Mouse (Mus musculus) left cerebral cortex, adult 18-20 months (tissue): Measurements from ENCODE around the gene Sestd1. TPM values are rescaled to one million over a fixed set of nuclear protein-coding genes. Genes with fewer than 3 reads are reported as not detected.

Source experiments
- DNase-seq, 2 experiments: peaks; one replicate each; pipeline ENCODE4 v3.0.0; 2021 to 2022; ENCODE audit warnings: low spot score in 2 of 2, mixed read lengths in 1 of 2
- long read RNA-seq, 2 experiments: library from polyadenylated mRNA; stranded (forward); transcript quantifications; one replicate each; pipeline ENCODE4 v2.0.0; 2021
- total RNA-seq, 2 experiments: library from RNA; stranded (reverse); gene quantifications; 2 replicates each; pipeline ENCODE4 v1.2.3; 2021

Gene Sestd1
- total RNA-seq, result 10 to 100 TPM; 48.2 to 54.6 TPM
- long read RNA-seq, experiment 1, transcript Sestd1-201 (18 exons, 2,720 nt), result major isoform, 19 of 36 reads
- long read RNA-seq, experiment 1, partial matches to known transcripts, result 2 of 36 reads
- long read RNA-seq, experiment 1, other reads (novel, unspliced or antisense), result 15 of 36 reads
- long read RNA-seq, experiment 2, transcript Sestd1-201 (18 exons, 2,720 nt), result major isoform, 17 of 30 reads
- long read RNA-seq, experiment 2, partial matches to known transcripts, result 2 of 30 reads
- long read RNA-seq, experiment 2, other reads (novel, unspliced or antisense), result 11 of 30 reads

DNA sequence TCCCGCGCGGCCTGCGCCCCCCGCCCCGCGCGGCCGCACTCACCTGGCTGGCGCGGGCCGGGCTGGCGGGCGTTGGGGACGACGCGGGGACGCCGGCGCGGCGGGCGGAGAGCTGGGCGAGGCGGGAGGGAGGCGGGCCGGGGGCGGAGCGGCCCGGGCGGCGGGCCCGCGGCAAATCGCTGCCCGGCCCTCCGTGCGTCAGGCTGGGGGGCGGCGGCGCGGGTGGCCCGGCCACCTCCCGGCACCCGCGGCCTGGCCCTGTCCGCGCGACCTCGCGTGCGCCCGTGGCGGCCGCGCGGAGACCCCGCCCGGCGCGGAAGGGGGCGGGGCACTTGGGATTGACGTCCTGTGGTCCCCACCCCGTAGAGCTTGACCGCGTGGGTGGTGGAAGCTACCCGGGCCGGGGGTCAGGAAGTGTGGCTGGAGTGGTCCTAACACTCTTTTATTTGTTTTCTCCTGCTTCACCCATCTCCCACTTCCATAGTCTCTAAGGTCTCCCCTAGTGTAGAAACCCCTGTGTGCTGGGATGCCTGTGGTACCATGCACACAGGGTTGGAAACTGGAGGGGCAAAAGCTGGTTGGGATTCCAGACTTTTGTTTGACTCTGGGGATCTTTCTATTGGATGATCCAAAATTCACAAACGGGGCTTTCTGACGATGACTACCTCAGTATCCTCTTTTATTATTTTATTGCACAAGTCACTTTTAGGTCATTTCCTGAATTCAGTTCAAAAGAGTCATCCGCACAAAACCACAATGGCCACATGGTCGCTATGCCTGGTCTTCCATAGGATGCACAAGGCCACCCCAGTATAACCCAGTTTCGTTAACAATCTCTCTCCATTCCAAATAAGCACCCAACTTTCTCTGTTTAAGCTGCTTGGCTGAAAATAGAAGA, at the start of gene Sestd1:
Sestd1 (minus strand) TSS at position 81 of the 898 bp plus-strand sequence.
- DNase-seq, result peak; percentile 52 to 62

DNA sequence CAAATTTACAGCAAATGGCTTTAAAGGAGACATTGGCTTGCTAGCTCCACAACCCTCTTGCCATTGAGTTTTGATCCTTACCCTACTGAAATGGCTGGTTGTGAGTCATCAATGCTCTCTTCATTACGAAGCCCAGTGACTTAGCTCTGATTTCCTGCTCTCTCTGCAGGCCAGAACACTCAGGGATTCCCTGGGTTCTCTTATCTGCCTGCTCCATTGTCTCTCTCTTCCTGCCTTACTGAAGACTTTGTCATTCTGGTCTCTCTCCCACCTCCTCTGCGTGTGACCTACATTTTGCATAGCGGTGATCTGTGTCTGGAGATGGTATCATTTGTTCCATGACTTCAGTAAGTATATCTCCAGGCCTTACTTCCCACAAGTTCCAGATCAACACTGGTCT, 46.9 kb upstream of the Sestd1 start:
- no peak for DNase-seq

DNA sequence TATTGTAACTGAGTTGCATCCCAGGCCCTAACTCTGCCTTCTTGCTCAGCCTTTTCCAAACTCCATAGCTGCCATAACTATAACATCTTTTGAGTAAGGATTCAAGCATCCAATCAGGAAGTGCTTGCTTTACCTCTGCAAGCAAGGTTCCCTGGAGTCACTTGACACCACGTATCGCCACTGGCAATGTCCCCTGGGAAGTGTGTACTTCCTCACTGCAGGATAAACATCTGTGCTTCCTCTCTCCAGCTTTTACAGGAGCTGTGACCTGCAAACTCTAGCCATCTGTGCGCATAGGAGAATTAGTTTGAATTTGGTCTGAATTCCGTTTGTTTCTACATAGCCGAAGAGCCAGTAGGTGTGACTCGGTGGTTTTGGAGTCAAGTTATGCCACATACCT, 43.3 kb upstream of the Sestd1 start:
- DNase-seq, result no peak

DNA sequence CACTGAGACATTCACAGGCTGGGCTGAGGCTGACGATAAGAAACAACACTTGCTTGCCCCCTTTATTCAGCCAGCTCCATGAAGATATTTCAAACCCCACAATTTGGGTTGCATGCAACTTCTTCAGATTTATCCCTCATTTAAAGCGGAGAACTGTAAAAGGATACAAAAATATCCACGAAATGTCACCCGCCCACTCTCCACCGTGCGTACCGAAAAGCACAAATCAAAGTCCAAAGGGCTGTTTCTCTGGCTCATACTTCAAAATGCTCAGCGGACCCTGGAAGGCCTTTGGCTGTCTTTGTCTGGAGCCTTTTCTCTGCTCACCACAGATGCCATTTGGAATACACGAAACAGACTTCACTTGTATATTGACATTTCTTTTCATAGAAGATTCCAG, 42.8 kb upstream of the Sestd1 start:
- peak; percentile 30 to 60 for DNase-seq

DNA sequence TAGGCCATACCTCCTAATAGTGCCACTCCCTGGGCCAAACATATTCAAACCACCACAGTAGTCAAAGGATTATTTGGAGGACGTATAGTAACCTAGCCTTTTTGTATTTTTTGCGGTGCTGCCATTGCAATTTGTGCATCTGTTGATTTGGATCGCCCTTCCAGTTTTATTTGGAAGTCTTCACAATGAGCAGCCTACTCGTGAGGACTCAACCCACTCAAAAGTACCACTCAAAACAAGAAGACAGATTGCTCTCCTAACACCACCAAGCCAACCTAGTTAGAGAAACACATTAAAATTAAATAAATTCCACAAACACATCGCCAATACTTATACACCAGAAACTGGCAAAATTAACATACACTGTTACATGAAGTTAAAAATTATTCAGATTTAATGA, 38.8 kb upstream of the Sestd1 start:
- DNase-seq, result peak in 1 of 2 experiments; percentile 18

DNA sequence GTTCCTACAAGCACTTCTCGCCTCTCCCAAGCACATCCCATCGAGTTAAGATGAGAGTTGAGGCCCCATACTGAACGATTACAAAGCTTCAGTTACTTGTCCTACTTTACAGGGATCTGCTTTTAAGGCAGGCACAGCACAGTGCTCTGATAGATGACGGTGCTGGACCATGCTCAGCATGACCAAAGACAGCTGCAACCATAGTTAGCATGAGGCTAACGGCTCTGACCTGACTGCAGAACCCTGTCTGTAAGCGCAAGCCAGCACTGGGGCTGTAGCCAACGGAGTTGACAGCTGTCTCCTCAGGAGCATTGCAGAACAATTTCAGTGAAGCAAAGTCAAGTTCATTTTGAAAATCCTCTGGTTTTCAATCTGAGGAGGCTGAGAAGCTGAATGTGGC, 36.6 kb upstream of the Sestd1 start:
- DNase-seq, result no peak

DNA sequence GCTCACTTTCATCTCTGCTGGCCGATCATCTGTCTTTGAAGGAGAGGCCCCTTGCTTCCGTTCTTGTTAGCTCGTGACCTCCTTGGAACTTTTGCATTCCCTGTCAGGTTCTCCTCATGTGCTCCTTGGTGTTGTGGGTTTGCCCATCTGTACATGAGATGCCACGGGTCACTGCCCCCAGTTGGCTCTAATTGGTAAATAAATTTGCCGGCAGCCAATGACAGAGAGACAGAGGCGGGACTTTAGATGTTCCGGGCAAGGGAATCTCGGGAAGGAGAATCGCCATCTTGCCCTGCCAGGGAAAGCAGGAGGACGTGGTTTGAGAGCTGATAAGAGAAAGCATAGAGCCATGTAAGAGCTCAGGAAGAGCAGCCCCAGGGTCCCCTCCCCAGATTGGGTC, 33.5 kb upstream of the Sestd1 start:
- DNase-seq, result no peak

DNA sequence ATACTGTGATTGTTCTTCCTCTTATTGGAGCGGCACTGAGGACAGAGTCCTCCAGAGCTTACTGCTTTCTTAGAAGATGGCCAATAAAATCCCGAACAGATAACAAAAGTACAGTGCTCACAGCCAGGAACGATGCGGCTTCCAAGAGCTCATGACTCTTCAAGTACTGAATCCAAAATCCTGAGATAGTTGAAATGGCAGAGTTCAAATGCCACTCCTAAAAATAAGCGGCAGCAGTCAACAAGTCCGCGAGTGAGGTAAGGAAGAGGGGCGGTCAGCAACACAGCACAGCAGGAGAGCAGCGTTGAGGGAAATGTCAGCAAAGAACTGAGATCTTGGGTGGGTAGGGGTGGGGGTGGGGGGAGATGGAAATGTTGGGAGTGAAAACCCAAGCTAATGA, 32.2 kb upstream of the Sestd1 start:
- no peak for DNase-seq

DNA sequence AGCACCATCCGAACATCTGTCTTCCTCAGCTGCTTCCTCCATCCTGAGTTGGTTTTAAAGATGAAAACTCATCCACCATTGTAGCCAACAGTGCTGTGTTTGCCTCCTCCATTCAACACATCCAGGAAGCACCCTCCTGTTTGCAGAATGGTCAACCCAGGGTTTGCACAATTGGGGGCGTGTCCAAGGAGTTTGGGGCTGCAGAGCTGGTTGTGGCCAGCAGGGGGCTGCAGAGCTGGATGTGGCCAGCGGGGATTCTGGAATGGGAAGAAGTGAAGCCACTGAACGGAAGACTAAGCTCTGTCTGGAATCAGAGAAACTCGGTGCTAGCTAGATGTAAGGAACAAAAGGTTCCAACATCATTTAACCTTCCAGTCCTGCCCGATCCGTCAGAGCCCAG, 28.9 kb upstream of the Sestd1 start:
- DNase-seq, result peak; percentile 30 to 51

DNA sequence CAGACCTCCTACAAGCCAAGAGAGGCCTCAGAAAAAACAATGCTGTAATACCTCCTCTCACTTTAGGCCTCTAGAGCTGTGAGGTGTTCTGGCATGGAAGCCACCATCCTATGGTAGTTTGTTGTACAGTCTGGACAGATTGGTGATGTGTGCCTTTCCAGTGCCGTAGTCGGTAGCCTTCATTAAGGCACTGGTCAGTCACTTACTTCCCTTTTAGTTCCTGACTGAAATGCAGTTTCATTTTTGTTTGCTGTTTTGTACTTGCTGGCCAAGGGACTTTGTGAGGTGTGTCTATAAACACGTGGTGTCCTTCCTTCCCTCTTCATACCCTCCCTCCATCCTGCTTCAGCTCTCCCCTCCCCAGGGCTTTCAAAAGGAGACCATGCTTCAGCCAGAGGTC, 24.1 kb upstream of the Sestd1 start:
- no peak for DNase-seq

DNA sequence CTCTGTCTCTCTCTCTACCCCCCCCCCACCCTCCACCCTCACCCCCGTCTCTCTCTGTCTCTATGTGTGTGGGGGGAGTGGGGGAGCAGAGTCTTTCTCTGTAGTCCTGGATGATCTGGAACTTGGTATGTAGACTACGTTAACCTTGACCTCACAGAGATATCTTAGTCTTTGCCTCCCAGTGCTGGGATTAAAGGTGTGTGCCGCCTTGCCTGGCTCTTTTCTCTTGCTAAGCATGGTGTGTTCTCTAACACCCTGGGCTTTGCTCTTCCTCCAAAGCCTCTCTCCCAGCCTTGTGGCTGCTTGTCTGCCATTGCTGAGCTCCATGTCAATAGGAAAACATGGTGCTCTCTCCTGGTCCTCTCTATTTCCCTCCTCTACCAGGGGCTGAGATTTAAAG, 23.3 kb upstream of the Sestd1 start:
- no peak for DNase-seq

DNA sequence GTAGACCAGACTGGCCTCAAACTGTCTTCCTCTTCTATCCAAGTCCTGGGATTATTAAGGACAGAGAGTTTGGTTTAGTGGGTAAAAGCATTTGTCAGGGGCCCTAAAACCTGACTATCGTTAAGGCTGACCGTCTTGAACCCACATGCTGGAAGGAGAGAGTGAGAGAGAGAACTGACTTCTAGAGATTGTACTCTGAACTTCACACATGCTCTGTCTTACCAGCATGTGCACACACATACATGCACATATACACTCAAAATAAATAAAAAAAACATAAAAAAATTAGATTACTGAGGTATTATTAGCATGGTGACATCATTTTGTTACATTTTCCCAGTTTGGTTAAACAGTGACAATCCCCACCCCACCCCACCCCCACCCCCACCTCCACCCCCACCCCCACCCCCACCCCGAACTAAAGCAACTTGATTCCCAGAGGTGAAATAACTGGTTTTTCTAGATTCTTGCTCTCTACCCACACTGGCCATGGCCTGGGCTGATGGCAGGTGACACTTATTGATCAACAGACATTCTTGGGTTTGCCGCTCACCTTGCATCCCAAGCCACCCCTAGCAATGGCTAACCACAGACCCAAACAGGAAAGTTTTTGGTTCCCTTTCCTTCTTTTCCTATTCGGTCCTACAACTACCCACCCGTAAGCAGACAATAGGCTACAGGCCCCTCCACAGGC, 22.4 kb upstream of the Sestd1 start:
- no peak for DNase-seq

DNA sequence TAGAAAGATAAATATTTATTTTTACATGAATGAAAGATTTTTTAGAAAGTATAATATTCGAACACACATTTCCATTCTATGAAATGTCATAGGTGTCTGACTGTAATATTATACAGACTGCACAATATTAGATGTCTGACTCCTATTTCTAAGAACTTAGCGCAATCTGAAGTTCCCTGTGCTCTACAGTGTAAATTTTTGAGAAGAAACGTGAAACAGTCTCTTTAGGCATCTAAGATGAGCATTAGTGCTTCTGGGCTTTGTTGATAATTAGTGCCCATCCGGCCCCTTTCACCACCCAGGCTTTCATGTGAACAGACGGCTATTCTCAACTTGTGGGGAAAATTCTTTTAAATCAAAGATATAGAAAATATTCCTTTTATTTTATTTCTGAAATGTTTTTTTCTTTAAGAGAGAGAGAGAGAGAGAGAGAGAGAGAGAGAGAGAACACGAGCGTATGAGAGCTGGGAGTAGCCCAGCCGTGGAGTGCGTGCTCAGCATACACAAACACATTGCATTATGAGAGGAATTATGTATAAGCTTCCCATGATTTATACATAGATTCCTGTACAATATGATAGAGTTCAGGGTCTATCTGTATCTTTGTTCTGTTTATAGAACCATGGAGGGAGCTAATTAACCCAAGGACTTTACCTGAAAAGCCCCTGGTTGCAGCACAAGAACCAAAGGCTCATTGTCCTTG, 21.4 kb upstream of the Sestd1 start:
- DNase-seq, result no peak

DNA sequence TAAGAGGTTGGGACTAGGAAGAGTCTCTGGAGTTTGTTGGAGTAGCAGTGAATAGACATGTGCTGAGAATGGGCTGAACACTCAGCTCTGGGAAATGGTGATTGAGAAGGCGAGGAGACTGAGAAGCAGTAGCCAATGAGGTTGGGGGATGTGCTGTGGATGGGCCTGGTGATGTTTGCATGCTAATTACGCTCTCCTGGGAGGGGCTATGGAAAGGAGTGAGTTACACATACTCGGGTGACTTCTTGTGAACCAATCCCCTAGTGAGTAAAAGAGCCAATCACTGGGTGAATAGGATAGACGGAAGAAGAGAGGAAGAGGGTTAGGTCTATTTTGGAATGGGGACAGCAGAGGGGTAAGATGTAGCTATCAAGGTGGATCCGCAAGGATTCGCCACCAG, 9.3 kb upstream of the Sestd1 start:
- DNase-seq, result no peak

DNA sequence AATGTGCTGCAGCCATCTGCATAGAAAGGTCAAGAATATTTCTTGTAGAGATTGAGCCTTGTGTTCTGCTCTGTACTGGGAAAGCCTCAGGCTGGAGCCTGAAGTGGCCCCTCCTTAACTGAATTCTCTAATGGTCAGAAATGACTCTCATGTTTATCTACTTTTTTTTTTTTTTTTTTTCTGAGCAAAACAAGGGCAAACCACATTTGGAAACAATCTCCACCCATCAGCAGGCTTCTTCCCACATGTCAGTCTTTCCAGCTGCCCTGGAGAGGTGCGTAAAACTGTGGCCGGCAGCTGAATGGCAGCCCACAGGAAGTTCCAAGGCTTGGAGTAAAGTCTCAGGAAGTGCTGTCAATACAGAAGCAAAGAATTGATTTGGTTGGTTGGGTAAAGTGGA, 6.4 kb upstream of the Sestd1 start:
- DNase-seq, result no peak

DNA sequence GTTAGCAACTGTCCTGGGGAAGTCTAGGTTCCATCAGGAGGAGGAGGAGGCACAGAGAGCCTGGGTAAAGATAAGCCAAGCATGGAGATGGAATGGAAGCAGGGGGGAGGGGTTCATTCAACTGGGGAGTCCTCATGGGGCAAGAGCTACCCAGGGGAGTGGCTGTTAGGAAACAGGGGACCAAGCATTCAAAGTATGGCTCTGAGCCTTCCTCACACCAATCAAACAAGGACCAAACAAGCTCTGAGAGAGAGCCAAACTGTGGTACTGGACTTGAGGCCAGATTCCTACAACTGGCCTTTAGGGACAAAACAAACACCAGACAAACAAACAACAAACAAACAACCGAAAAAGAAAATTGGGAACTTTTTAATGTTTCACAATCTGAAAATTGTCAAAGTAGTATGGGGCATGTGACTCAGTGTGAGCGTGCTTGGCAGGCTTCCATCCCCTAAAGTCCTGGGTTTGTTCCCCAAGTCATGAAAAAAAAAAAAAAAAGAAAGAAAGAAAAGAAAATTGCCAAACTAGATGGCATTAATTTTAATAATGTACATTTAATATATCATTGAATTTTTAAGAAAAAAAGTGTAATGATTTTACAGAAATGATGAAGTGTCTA, 4.0 kb upstream of the Sestd1 start:
- DNase-seq, result no peak

DNA sequence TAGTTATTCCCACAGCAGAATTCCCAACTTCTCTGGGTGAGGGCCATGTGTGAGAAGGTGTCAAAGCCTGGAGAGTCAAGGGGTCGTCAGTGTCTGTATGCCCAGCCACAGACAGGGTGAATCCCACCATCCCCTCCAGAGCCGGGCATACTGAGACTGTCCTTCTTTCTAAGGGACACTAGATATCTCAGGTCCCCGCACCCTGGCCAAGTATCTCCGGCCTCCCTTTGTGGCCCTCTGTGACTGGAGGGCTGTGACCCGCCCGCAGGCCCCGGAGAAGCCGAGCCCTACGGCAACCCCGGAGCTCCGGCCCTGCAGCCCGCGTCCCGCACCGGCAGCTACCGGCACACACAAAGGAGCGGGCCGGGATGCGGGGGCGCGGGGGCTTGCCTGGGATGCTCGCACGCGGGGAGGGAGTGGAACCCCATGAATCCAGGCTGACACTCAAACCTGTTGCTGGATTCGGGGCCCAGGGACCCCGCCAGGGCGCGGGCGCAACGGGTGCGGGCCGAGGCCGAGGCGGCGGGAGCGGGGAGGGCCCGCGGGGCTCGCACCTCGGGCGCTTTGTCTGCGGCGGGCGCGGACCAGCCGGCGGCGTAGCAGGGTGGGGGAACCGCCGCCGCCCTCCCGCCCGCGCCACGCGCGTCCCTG, 406 bp downstream of the Sestd1 start:
- DNase-seq, result peak in 1 of 2 experiments; percentile 38

DNA sequence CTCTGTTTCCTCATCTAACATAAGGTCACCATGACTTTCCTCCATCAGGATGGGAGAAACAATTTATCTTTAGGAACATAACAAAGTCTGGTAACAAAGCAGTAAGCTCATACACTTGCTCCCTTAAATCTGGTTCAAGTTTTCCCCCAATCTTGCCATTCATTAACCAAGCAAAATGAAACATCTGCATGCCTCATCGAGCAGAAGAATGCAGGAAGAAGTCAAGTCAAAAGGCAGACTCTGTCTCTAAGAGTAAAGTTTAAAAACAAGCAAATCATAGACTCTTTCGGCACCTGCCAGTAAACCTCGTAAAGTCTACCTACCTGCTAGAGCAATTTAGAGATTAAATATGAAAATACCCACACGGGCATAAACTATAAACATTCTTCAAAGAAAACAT, 3.1 kb downstream of the Sestd1 start:
- no peak for DNase-seq

DNA sequence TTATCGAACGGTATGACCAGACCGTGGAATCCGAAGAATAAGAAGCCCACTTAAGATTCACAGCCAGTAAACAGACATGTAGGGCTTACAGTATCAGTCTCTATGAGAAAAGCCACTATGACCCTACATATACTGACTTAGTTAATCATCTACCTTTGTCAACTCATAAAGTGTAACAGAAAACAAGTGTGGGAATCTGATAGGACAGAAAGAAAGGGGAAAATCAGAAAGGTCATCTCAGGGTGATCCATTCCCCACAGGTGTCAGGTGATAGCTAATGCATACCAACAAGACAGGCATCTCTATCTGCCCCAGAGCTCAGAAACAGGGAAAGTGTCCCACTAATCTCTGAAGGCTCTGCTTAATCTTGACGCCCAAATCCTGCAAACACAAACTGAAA, 4.5 kb downstream of the Sestd1 start:
- no peak for DNase-seq

DNA sequence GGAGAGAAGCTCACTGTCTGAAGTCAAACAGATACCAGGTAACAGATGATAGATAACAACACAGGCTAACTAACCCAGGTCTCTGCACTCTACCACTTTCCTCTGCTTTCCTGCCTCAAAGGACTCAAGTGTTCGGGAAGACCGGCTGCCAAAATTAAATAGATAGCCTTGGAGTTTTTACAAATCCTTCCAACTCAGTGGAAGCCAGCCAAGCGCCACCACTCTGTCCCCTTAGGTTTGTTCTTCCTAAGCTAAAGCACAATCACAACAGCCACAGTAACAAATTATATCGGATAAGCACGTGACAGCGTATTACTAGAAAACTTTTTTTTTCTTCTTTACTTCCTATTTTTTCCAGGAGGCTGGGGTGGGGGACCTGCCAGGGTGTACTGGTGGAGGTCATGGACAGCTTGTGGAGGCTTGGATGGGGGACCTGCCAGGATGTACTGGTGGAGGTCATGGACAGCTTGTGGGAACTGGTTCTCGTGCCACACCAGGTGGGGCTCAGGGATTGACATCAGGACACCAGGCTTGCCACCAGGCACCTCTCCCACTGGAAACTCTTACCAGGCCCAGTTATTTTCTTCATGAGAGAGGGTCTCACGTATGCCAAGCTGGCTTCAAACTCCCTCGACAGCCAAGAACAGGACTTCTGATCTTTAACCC, 5.3 kb downstream of the Sestd1 start:
- no peak for DNase-seq
